Mouse (Mus musculus): ENCODE data around the gene Grin1. TPM values are rescaled to one million over a fixed set of nuclear protein-coding genes. Genes with fewer than 3 reads are reported as not detected.
"Not testable (repeated sequence)": the region's sequence is repeated elsewhere in the genome, so short reads cannot be mapped to it uniquely, and the experiment has no call there.

Gene Grin1
- polyA plus RNA-seq, 1 experiment from 2014 or later: 1.0 TPM

- WGBS: 21% methylated on average over 12 of the region's 12 CpGs
- peak overlapping the region; percentile 98 for H3K4me2 ChIP-seq (replicated peaks)
- H3K9ac ChIP-seq: peak overlapping the region; percentile 74
- no peaks in the 10 kb centered on the region for H3K9me3 ChIP-seq
- H3K27me3 ChIP-seq: peaks cover 23% of the 10 kb centered on the region
- no peak overlapping the region for H3K27ac ChIP-seq
- H3K36me3 ChIP-seq: peaks cover 9% of the 10 kb centered on the region; the same call in 1 of the 2 replicates
- peaks cover 34% of the 10 kb centered on the region for H3K4me1 ChIP-seq
- H3K4me3 ChIP-seq: peak overlapping the region; percentile 58
- ATAC-seq (ENCODE audit: insufficient number of reproducible peaks, insufficient read depth, low FRiP score, low TSS enrichment): no peak
These were observed 55.2 kb downstream of the Grin1 start for GRCm38 (mm10) chr2:25263623-25264285.

- H3K27me3 ChIP-seq: peaks cover 23% of the 10 kb centered on the region
- H3K27ac ChIP-seq: no peak overlapping the region
- peaks cover 7% of the 10 kb centered on the region; the same call in 1 of the 2 replicates for H3K36me3 ChIP-seq
- under 1% methylated on average over 82 of the region's 82 CpGs for WGBS
- H3K4me3 ChIP-seq: peak overlapping the region; percentile 58
- H3K4me1 ChIP-seq: peaks cover 34% of the 10 kb centered on the region
- H3K9me3 ChIP-seq: no peaks in the 10 kb centered on the region
- peak overlapping the region; percentile 74 for H3K9ac ChIP-seq
- H3K4me2 ChIP-seq (replicated peaks): peak overlapping the region; percentile 98
- ATAC-seq (ENCODE audit: insufficient number of reproducible peaks, insufficient read depth, low FRiP score, low TSS enrichment): no peak; the same call in 1 of the 2 replicates
These were observed 56.0 kb downstream of the Grin1 start for GRCm38 (mm10) chr2:25262795-25263622.

GRCm38 (mm10) chr2:25262291-25262767, 56.7 kb downstream of the Grin1 start, which contains the start of gene Tprn:
Gene Tprn, plus strand, starts transcription at chr2:25262618.
- peak within 1 kb of the TSS; percentile 98 for H3K4me2 ChIP-seq (replicated peaks)
- H3K9me3 ChIP-seq: no peaks in the 10 kb centered on the region
- peaks cover 23% of the 10 kb centered on the region for H3K27me3 ChIP-seq
- 0% methylated on average over 39 of the region's 39 CpGs for WGBS
- peak; percentile 99 for ATAC-seq (ENCODE audit: insufficient number of reproducible peaks, insufficient read depth, low FRiP score, low TSS enrichment)
- H3K36me3 ChIP-seq: peaks cover 6% of the 10 kb centered on the region; the same call in 1 of the 2 replicates
- peak within 1 kb of the TSS; percentile 58 for H3K4me3 ChIP-seq
- peak within 1 kb of the TSS; percentile 74 for H3K9ac ChIP-seq
- H3K27ac ChIP-seq: peak within 1 kb of the TSS; percentile 14; the same call in 1 of the 2 replicates
- peaks cover 33% of the 10 kb centered on the region for H3K4me1 ChIP-seq

- H3K4me2 ChIP-seq (replicated peaks): peak overlapping the region; percentile 98
- H3K27me3 ChIP-seq: peaks cover 23% of the 10 kb centered on the region
- H3K4me3 ChIP-seq: peak overlapping the region; percentile 58
- no peaks in the 10 kb centered on the region for H3K9me3 ChIP-seq
- H3K4me1 ChIP-seq: peaks cover 31% of the 10 kb centered on the region
- H3K27ac ChIP-seq: peak overlapping the region; percentile 14; the same call in 1 of the 2 replicates
- WGBS: 42% methylated on average over 12 of the region's 12 CpGs
- no peak for ATAC-seq (ENCODE audit: insufficient number of reproducible peaks, insufficient read depth, low FRiP score, low TSS enrichment)
- H3K9ac ChIP-seq: no peak overlapping the region
- 0 out of 2 replicates have a peak, but pooled peaks cover 2% of the 10 kb centered on the region for H3K36me3 ChIP-seq
These were observed 57.1 kb downstream of the Grin1 start for GRCm38 (mm10) chr2:25261870-25262269.

GRCm38 (mm10) chr2:25258887-25259286, 60.1 kb downstream of the Grin1 start:
- Histone ChIP-seq H3K27me3 (peaks cover 11% of the 10 kb centered on the region), H3K9me3 (no peaks in the 10 kb centered on the region), H3K27ac (no peak overlapping the region), H3K4me3 (no peak overlapping the region), H3K36me3 (no peaks in the 10 kb centered on the region), H3K4me1 (peaks cover 23% of the 10 kb centered on the region), H3K9ac (no peak overlapping the region), H3K4me2 (replicated peaks) (no peak overlapping the region)
- WGBS: 55% methylated on average over 2 of the region's 2 CpGs
- ATAC-seq (ENCODE audit: insufficient number of reproducible peaks, insufficient read depth, low FRiP score, low TSS enrichment): no peak

GRCm38 (mm10) chr2:25257250-25257649, 61.7 kb downstream of the Grin1 start:
- ATAC-seq (ENCODE audit: insufficient number of reproducible peaks, insufficient read depth, low FRiP score, low TSS enrichment); H3K9ac ChIP-seq; H3K4me2 ChIP-seq (replicated peaks); H3K36me3 ChIP-seq; H3K9me3 ChIP-seq; H3K27ac ChIP-seq; H3K4me3 ChIP-seq; H3K27me3 ChIP-seq: not testable (repeated sequence)
- 90% methylated on average over 5 of the region's 5 CpGs for WGBS
- H3K4me1 ChIP-seq: peaks cover 14% of the 10 kb centered on the region

- H3K36me3 ChIP-seq; H3K9me3 ChIP-seq; ATAC-seq (ENCODE audit: insufficient number of reproducible peaks, insufficient read depth, low FRiP score, low TSS enrichment); H3K9ac ChIP-seq; H3K27ac ChIP-seq; H3K27me3 ChIP-seq: not testable (repeated sequence)
- Histone ChIP-seq H3K4me1 (peaks cover 14% of the 10 kb centered on the region), H3K4me2 (replicated peaks) (peak overlapping the region; percentile 97), H3K4me3 (peak overlapping the region; percentile 98)
- WGBS: 59% methylated on average over 12 of the region's 12 CpGs
These were observed 62.4 kb downstream of the Grin1 start for GRCm38 (mm10) chr2:25256443-25257109.

- under 1% methylated on average over 39 of the region's 39 CpGs for WGBS
- H3K9me3 ChIP-seq: no peaks in the 10 kb centered on the region
- peak within 1 kb of the TSS; percentile 74 for H3K27ac ChIP-seq
- H3K27me3 ChIP-seq: no peaks in the 10 kb centered on the region
- peak within 1 kb of the TSS; percentile 98 for H3K4me3 ChIP-seq
- H3K4me1 ChIP-seq: peaks cover 14% of the 10 kb centered on the region
- H3K36me3 ChIP-seq: peaks cover 5% of the 10 kb centered on the region
- peak; percentile 58 for ATAC-seq (ENCODE audit: insufficient number of reproducible peaks, insufficient read depth, low FRiP score, low TSS enrichment)
- H3K9ac ChIP-seq: peak within 1 kb of the TSS; percentile 87
- H3K4me2 ChIP-seq (replicated peaks): peak within 1 kb of the TSS; percentile 97
These were observed 63.7 kb downstream of the Grin1 start, which contains the start of gene Tmem203 for GRCm38 (mm10) chr2:25255284-25255779. Gene Tmem203, plus strand, starts transcription at chr2:25255439.

- Histone ChIP-seq H3K4me2 (replicated peaks) (no peak overlapping the region), H3K27ac (no peak overlapping the region), H3K9me3 (no peaks in the 10 kb centered on the region), H3K27me3 (no peaks in the 10 kb centered on the region), H3K4me3 (no peak overlapping the region), H3K9ac (no peak overlapping the region), H3K36me3 (peaks cover 34% of the 10 kb centered on the region), H3K4me1 (peaks cover 14% of the 10 kb centered on the region)
- no peak for ATAC-seq (ENCODE audit: insufficient number of reproducible peaks, insufficient read depth, low FRiP score, low TSS enrichment)
- 83% methylated on average over 1 of the region's 1 CpGs for WGBS
These were observed 66.7 kb downstream of the Grin1 start for GRCm38 (mm10) chr2:25252331-25252730.

- no peak within 1 kb of the TSS for H3K4me3 ChIP-seq
- no peak within 1 kb of the TSS for H3K4me2 ChIP-seq (replicated peaks)
- no peak for ATAC-seq (ENCODE audit: insufficient number of reproducible peaks, insufficient read depth, low FRiP score, low TSS enrichment)
- no peaks in the 10 kb centered on the region for H3K9me3 ChIP-seq
- no peak within 1 kb of the TSS for H3K27ac ChIP-seq
- peaks cover 13% of the 10 kb centered on the region for H3K4me1 ChIP-seq
- H3K27me3 ChIP-seq: peaks cover 28% of the 10 kb centered on the region
- peak within 1 kb of the TSS; percentile 15; the same call in 1 of the 2 replicates for H3K9ac ChIP-seq
- H3K36me3 ChIP-seq: peaks cover 48% of the 10 kb centered on the region
- 93% methylated on average over 10 of the region's 10 CpGs for WGBS
These were observed 72.6 kb downstream of the Grin1 start, which contains the start of gene AL732309.1 for GRCm38 (mm10) chr2:25246183-25247072. Gene AL732309.1, minus strand, starts transcription at chr2:25246863.

Data from embryonic facial prominence, embryonic 12.5 days (tissue).